Mouse (Mus musculus) MEL (cell line): ENCODE results near the gene Tssk3. TPM values are rescaled to one million over a fixed set of nuclear protein-coding genes. Genes with fewer than 3 reads are reported as not detected.

ENCODE experiments used
- polyA plus RNA-seq, 2 experiments: library from polyadenylated mRNA; stranded (reverse) in 1 of 2; unstranded in 1 of 2; fragments of >175 nt in 1 of 2; fragments of >200 nt in 1 of 2; gene quantifications; 2 replicates each; pipeline versions ENCODE4 v1.2.1 to v1.2.4; 2012; ENCODE audit warnings: low replicate concordance in 2 of 2, low read depth in 1 of 2; ENCODE audit not compliant: insufficient read length in 2 of 2, insufficient read depth in 1 of 2, missing spikeins in 1 of 2
- total RNA-seq: library from RNA; depleted of rRNA; stranded (reverse); fragments of 300-350 nt; gene quantifications from 2 replicates; pipeline ENCODE4 v1.2.3, GENCODE M21; 2012; rRNA removed

The Tssk3 gene
- total and polyA plus RNA-seq, 3 experiments, result not detected

Other genes with a start within 250 kb of the Tssk3 start
- gene C77080, start 229.6 kb downstream of the Tssk3 start, total RNA-seq, result 0.92 and 1.3 TPM in 2 replicates
- 1 to 10 TPM in 1 of 2 experiments, not detected in 1; 6.9 TPM for gene C77080, start 229.6 kb downstream of the Tssk3 start, polyA plus RNA-seq
- gene Sync, start 203.4 kb downstream of the Tssk3 start, total RNA-seq, result 0.13 and 0.31 TPM in 2 replicates
- gene Sync, start 203.4 kb downstream of the Tssk3 start, polyA plus RNA-seq, result under 1 TPM in 1 of 2 experiments, not detected in 1; 0.43 TPM
- 50.9 and 53.9 TPM in 2 replicates for gene Rbbp4, start 155.7 kb downstream of the Tssk3 start, total RNA-seq
- 100 to 1,000 TPM in 1 of 2 experiments, not detected in 1; 127 TPM for gene Rbbp4, start 155.7 kb downstream of the Tssk3 start, polyA plus RNA-seq
- 16.7 and 21.7 TPM in 2 replicates for gene Zbtb8os, start 155.3 kb downstream of the Tssk3 start, total RNA-seq
- gene Zbtb8os, start 155.3 kb downstream of the Tssk3 start, polyA plus RNA-seq, result 10 to 100 TPM in 1 of 2 experiments, not detected in 1; 22.6 TPM
- 0.85 and 0.89 TPM in 2 replicates for gene Zbtb8a, start 112.9 kb downstream of the Tssk3 start, total RNA-seq
- 1 to 10 TPM in 1 of 2 experiments, not detected in 1; 1.6 TPM for gene Zbtb8a, start 112.9 kb downstream of the Tssk3 start, polyA plus RNA-seq
- 0.08 and 0.16 TPM in 2 replicates for gene Zbtb8b, start 50.2 kb downstream of the Tssk3 start, total RNA-seq
- under 1 TPM in 1 of 2 experiments, not detected in 1; 0.29 TPM for gene Zbtb8b, start 50.2 kb downstream of the Tssk3 start, polyA plus RNA-seq
- gene Bsdc1, start 29.4 kb downstream of the Tssk3 start, total RNA-seq, result 14.1 TPM in 2 replicates
- gene Bsdc1, start 29.4 kb downstream of the Tssk3 start, polyA plus RNA-seq, result 10 to 100 TPM in 1 of 2 experiments, not detected in 1; 19.2 TPM
- not detected in 2 replicates for gene Fam229a, start 168 bp upstream of the Tssk3 start, total RNA-seq
- not detected for gene Fam229a, start 168 bp upstream of the Tssk3 start, polyA plus RNA-seq
- 25.3 and 26.9 TPM in 2 replicates for gene Marcksl1, start 22.6 kb upstream of the Tssk3 start, total RNA-seq
- gene Marcksl1, start 22.6 kb upstream of the Tssk3 start, polyA plus RNA-seq, result 10 to 100 TPM in 1 of 2 experiments, not detected in 1; 62.7 TPM
- 38.9 and 47.9 TPM in 2 replicates for gene Hdac1, start 51.7 kb upstream of the Tssk3 start, total RNA-seq
- 100 to 1,000 TPM; 108 to 185 TPM for gene Hdac1, start 51.7 kb upstream of the Tssk3 start, polyA plus RNA-seq
- gene Lck, start 82.6 kb upstream of the Tssk3 start, total RNA-seq, result 2.7 and 3.6 TPM in 2 replicates
- 1 to 10 TPM in 1 of 2 experiments, not detected in 1; 6.9 TPM for gene Lck, start 82.6 kb upstream of the Tssk3 start, polyA plus RNA-seq
- gene Fam167b, start 87.5 kb upstream of the Tssk3 start, total RNA-seq, result not detected in 2 replicates
- not detected for gene Fam167b, start 87.5 kb upstream of the Tssk3 start, polyA plus RNA-seq
- 766 and 806 TPM in 2 replicates for gene Eif3i, start 109.6 kb upstream of the Tssk3 start, total RNA-seq
- gene Eif3i, start 109.6 kb upstream of the Tssk3 start, polyA plus RNA-seq, result 100 to 1,000 TPM; 396 to 730 TPM
- 140 and 148 TPM in 2 replicates for gene Tmem234, start 109.6 kb upstream of the Tssk3 start, total RNA-seq
- gene Tmem234, start 109.6 kb upstream of the Tssk3 start, polyA plus RNA-seq, result 100 to 1,000 TPM in 1 of 2 experiments, not detected in 1; 220 TPM
- 0.26 TPM in 1 of 2 replicates, not detected in the other for gene Dcdc2b, start 123.2 kb upstream of the Tssk3 start, total RNA-seq
- gene Dcdc2b, start 123.2 kb upstream of the Tssk3 start, polyA plus RNA-seq, result 1 to 10 TPM in 1 of 2 experiments, not detected in 1; 1.3 TPM
- 13.6 and 15.4 TPM in 2 replicates for gene Iqcc, start 128.1 kb upstream of the Tssk3 start, total RNA-seq
- 10 to 100 TPM in 1 of 2 experiments, not detected in 1; 18.5 TPM for gene Iqcc, start 128.1 kb upstream of the Tssk3 start, polyA plus RNA-seq
- gene Ccdc28b, start 132.9 kb upstream of the Tssk3 start, total RNA-seq, result 18.3 and 21.4 TPM in 2 replicates
- 10 to 100 TPM in 1 of 2 experiments, not detected in 1; 29.1 TPM for gene Ccdc28b, start 132.9 kb upstream of the Tssk3 start, polyA plus RNA-seq
- 68.0 and 69.5 TPM in 2 replicates for gene Txlna, start 150.0 kb upstream of the Tssk3 start, total RNA-seq
- gene Txlna, start 150.0 kb upstream of the Tssk3 start, polyA plus RNA-seq, result 10 to 100 TPM in 1 of 2 experiments, not detected in 1; 68.9 TPM
- gene Kpna6, start 181.7 kb upstream of the Tssk3 start, total RNA-seq, result 15.9 and 18.0 TPM in 2 replicates
- gene Kpna6, start 181.7 kb upstream of the Tssk3 start, polyA plus RNA-seq, result 10 to 100 TPM; 19.6 to 66.5 TPM
- gene Tmem39b, start 205.8 kb upstream of the Tssk3 start, total RNA-seq, result 12.2 and 14.7 TPM in 2 replicates
- 10 to 100 TPM; 55.2 to 81.0 TPM for gene Tmem39b, start 205.8 kb upstream of the Tssk3 start, polyA plus RNA-seq